Mouse (Mus musculus) naive thymus-derived CD4-positive, alpha-beta T cell, adult 2 months (primary cell): ENCODE measurements at regions not wholly inside any gene's neighbourhood (a gene's known extent, or its start where the extent isn't known, plus 50 kb on each side); places are given as distances from the start of the nearest gene placed in this dataset.

ENCODE experiments used
- DNase-seq: peaks from one replicate; pipeline ENCODE4 v3.0.0-alpha.2; 2011; ENCODE audit warnings: low read depth

DNA sequence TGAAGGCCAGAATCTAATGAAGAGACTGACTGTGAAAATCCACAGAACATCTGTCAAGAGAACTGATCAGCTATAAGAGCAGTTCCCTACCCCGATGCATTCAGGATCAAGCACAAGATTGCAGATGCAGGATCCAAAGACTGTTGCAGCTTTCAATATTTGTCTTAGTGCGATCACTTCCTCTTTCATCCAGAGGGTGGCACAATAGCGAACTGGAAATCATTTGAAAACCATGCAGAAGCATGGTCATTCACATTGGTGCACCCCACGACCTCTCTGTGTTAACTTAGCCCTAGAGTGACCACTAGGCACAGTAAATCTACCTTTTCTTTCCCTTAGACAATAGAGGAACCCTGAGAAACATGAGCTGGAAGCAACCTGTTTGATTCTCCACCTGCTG lies 55.8 kb upstream of the Pak3 start:
- DNase-seq: no peak

DNA sequence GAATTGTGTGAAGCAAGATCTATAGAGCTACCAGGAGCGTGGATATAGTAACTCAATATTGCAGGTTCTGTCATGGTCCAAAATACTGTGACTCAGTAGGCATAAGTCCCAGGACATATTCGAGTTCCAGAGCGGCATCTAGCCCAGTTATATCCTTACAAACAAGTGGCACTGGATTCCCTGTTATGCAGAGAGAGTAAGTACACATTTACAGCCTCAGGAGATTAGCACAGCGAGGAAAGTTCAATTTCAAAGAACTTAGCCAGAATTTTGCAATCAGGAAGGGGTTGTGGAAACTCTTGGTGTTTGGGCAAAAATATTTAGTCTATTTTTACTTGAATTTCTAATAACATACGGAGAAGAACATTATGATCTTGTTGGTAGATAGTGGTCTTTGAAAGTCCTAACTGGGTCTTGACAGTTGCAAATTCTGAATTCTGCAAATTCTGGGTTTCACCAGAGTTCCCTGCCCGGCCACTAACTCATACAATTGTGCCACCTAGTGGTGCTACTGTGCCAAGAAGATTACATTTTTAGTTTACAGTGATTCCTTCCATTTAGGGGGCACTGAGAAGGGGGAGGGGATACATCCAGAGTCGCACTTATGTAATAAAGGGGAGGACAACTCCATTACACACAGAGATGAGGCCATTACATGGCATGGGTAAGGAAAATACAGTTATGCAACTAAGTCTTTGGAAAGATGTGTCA lies 54.7 kb upstream of the Chrdl1 start:
- DNase-seq: no peak

DNA sequence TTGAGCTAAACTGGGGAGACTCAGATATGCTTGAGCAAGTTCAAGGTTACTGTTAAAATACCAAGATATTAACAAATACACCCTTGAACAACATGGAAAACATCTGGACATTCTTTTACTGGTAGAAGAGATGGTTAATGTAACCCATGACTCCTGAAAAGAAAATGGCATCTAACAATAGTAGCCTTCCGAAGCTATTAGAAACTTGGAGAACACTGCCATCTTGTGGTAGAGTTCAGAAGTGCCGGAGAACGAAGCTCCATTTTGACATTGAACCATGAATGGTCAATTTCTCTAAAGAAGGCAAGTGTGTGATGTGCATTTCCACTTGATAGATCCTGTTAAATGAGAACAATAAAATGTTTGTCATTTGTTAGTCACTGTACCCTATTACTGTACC lies 50.5 kb upstream of the Chrdl1 start:
- DNase-seq: peak; percentile 29
